Mouse (Mus musculus) embryo, embryonic 9.5 days (tissue): Measurements from ENCODE around the gene Mmp9.

Source experiments
- DNase-seq: peaks from one replicate; pipeline ENCODE4 v3.0.0-alpha.2; 2017; ENCODE audit errors: extremely low spot score

The Mmp9 gene

DNA sequence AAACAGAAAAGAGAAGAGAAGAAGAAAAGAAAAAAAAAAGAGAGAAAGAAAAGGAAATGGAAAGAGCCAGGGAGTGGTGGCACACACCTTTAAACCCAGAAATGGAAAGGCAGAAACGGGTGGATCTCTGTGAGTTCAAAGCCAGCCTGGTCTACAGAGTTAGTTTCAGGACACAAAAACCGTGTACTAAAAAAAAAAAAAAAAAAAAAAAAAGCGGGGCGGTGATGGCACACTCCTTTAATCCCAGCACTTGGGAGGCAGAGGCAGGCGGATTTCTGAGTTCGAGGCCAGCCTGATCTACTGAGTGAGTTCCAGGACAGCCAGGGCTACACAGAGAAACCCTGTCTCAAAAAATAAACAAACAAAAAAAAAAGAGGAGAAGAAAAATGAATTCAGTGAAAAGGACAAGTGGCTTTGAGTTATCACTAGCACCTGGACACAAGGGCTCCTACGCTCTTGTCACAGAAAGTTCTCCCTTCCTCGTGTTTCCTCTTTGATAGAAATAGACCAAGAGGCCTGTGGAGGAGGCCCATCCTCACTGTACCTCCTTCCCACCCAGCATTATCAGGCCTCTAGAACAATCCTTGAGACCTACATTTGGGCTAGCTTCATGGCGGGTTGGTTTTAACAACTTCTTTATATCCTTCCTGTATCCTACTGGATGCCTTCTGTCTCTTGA lies 27.7 kb upstream of the Mmp9 start:
- DNase-seq: no peak

DNA sequence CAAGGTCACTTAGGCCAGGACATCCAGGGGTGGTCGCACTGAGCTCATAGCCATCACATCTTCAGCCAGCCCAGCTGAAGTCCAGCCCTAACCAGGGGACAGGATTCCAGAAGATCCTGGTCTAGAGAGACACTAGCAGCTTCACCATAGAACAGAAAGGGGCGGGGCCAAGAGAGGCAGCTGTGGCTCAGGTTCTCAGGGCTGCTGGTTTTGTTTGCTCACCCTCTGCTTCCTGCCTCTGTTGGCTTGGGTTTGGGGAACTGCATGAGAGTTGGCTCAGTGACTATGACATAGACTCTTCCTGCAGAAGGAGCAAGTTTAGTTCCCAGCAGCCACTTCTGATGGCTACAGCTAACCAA lies 27.2 kb upstream of the Mmp9 start:
- no peak for DNase-seq

DNA sequence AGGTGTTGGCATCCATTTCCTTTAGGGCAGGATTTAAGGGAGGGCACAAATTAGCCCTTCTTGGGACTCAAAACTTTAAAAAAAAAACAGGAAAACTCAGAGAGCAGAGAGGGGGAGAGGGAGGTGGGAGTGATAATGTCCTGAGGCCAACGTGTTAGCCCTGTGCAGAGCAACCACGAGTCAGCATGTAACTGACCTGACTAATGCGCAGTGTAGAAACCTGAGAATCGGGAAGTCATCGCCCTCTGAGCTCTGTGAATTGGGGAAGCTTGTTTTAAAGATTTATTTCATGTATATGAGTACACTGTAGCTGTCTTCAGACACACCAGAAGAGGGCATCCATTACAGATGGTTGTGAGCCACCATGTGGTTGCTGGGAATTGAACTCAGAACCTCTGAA lies 23.8 kb upstream of the Mmp9 start:
- no peak for DNase-seq

DNA sequence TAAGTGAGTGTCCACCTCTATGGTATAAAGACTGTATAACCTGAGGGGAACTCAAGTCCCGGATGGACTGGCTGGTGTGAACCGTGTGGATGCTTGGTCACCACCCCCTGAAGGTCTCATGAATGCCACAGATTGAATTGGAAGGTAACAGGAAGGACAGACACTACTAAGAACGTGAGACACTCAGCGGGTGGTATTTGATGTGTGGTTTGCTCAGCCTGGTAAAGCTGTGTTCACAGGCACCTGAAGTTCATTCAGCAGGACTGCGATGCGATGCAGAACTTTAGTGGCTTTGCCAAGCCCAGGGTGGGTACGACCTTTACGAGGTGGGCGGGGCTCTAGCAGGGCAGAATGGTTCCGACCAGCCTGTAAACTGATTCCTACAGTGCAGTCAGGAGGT lies 23.2 kb upstream of the Mmp9 start:
- DNase-seq: no peak

DNA sequence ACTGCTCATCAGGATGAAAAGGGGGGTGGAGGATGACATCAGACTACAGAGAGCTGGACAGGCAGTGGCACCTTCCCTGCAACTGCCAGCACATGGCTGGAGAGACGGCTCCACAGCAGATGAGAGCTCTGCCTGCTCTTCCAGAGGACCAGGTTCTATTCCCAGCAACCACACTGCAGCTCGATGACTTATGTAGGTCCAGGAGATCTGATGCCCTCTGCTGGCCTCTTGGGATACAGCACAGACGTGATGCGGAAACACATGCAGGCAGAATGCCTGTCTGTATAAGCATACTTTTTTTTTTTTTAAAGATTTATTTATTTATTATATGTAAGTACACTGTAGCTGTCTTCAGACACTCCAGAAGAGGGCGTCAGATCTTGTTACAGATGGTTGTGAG lies 22.3 kb upstream of the Mmp9 start:
- peak; percentile 30 for DNase-seq

DNA sequence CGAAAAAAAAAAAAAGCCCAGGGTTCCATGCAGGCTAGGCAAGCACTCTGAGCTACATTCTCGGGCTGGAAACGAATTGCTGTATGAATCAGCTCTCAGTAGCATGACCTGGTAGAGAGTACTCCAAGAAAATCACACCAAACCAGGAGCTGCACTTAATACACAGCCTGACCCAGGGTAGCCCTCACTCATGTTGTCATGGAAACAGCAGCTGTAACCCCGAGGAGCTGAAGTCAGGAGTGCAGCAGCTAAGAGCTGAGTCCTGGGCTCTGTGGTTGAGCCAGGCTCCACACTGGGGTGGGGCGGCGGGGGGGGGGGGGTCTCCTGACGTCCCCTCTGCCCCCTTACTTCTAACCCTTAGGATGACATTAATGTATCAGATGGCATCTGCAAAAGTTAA lies 18.6 kb upstream of the Mmp9 start:
- DNase-seq: no peak

DNA sequence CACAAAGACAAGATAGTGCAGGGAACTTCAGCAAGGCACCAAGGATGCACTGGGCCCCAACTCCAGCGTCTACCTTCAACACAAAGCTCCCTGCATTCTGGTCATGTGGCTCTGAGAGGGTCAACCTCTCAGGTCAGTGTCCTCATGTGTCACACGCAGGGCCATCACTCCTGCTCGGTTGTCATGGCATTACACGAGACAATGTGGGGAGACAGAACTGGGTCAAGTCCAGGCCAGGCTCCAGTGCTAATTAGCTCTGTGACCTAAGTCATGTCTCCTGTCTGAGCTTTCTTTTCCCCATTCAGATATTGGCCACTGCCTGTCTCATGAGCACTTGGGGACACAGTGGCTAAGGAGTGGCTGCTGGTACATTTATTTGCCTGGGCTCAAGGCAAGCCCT lies 17.3 kb upstream of the Mmp9 start:
- no peak for DNase-seq

DNA sequence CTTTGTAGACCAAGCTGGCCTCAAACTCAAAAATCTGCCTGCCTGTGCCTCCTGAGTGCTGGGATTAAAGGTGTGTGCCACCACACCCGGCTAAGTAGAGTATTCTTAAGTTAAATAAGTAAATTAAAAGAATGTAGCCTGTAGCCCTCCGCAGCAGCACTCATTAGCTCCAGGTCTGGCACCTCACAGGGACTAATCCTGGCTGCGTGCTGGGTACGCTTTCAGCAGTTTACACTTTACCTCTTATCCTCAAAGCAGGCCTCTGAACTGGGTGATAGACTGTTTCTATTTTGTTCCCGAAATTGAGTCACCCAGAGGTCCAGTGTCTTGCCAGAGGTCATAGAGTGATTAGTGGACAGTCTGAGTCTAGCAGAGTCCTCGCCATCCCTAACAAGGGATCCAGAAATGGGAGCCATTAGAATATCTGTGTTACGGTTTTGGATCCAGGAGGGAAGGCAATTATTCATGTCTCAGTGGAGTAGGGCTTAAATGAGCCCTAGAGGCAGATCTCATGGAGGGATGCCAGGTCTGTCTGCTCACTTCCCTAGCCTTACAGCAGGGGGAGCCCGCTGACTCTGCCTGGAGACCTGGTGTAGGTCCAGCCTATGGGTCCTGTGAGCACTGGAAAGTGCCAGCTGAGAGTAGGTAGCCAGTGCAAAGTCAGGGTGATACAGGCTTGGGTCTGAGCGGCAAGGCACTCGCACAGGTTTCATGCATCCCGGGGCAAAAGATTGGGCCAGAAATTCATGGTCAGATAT lies 16.3 kb upstream of the Mmp9 start:
- peak; percentile 70 for DNase-seq

DNA sequence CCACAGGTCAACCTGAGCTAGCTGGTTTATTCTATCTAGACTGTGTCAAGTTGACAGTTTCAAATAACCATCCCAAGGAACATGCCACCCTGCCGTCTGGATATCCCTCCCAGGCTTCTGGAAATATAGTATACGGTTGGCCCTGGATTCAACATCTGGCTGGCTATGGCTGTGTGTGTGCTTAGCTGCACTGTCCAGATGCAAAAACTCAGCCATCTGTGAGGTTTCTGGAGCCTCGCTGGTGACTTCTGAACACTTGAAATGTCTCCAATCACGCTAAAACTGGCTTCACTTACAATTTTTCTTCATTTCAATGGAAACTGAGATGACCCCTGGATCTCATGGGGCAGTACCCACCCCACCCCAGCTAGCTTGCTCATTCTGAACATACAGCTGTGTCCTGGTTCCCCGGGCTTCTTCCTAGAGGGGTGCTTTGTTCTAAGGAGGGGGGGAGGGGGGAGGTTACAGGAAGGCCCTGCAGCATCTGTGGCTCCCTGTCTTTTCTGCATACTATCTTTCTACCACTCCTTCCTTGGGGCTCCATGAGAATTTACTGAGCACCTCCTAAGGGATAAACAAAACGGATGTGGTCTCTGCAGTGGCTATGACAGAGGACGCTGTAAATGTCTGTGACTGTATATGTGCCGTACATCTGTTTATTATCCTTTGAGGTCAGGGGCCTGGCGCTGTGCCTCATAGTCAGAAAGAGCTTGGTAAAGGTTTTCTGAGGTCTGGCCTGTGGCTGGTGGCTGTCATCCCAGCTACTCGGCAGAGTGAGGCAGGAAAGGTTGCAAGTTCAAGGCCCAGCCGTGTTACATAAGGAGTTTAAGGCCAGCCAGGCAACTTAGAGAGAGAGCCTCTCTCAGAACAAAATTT lies 9.6 kb upstream of the Mmp9 start:
- no peak for DNase-seq

DNA sequence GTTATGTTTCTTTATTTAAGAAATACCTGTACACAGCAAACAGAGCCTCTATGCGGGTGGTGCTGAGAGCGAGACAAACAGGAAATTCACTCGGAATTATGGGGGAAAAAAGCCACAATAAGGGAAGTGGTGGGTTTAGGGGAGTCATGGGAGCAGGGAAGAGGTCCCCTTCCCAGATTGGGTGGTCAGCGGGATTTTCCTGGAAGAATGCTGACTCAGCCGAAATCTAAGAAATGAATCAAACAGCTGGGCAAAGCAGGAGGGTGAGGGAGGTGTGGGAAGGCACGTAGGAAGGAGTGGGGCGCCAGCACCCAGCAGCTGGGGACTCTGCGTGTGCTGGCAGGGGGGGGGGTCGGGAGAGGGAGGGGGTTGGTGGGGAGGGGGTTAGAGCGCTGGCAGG lies 7.0 kb upstream of the Mmp9 start:
- no peak for DNase-seq

DNA sequence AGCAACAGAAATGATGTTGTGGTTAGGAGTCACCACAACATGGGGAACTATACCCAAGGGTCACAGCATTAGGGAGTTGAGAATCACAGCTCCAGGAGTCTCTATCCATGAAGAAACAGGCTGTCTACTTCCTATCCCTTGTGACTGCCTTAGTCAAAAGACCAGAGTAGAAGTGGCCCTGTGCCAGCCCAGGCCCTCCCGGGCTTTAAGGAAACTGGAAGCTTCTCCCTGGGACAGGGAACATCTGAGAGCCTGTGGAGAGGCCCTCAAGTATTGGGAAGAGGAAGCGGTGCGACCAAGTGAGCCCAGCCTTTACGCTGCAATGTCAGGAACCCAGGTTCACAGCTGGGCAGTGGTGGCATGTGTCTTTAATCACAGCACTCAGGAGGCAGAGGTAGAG lies 4.6 kb upstream of the Mmp9 start:
- DNase-seq: no peak

DNA sequence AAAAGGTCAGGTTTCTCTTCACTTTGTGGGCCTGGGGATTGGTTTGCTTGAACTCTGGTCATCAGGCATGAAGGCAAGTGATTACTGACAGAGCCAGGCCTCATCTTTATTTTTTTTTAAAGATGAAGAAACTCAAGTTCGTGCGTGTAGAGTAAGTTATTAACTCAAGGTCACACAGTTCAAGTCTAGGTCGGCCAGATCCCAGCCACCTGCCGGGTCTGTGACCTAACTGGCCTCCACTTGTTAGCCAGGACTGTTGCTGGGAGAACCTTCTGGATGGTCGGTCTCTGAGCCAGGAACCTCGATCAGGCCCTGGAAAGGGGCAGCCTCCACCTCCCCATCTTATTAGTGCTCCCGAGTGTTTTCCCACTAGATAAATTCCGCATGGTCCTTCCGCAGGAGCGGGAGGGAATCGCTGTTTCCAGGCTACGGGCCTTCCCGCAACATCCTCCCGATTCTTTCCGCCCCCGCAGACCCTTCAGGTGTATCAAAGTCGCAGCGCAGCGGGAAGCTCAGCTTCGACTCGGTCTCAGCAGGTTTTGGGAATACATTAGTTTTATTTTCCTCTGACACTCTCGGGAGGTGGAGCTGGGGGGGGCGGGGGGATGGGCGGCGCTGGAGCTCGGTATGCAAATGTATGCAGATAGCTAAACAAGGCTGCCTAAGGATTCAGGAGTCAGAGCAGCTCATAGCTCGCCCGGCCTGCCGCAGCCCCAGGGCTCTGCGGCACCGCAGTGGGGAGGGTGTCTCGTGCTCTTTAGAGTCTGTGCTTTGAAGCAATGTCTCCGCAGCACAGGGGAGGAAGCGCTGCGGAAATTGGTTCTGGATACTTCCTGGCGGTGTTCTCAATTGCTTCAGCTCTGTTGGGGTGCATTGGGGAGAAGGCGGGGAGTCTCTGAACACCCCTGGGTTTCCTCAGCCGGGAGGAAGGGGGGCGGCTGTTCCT lies 2.2 kb upstream of the Mmp9 start:
- peak; percentile 51 for DNase-seq

DNA sequence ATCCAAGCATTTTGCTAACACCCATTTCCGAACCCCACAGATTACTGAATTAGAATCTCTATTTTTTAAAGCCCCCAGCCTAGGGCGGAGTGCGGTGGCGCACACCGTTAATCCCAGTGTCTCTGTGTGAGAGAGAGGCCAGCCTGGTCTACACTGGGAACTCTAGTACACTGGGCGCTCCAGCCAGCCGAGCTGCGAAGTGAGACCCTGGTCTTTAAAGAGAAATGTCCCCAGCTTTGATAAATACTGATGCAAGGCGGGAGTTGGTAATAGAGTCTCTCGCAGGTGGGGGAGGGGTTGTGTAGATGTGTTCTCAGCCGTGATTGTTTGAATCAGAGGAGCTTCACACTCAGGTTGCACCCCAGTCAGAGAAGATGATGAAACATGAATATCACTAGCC lies 1.5 kb upstream of the Mmp9 start:
- peak; percentile 15 for DNase-seq

DNA sequence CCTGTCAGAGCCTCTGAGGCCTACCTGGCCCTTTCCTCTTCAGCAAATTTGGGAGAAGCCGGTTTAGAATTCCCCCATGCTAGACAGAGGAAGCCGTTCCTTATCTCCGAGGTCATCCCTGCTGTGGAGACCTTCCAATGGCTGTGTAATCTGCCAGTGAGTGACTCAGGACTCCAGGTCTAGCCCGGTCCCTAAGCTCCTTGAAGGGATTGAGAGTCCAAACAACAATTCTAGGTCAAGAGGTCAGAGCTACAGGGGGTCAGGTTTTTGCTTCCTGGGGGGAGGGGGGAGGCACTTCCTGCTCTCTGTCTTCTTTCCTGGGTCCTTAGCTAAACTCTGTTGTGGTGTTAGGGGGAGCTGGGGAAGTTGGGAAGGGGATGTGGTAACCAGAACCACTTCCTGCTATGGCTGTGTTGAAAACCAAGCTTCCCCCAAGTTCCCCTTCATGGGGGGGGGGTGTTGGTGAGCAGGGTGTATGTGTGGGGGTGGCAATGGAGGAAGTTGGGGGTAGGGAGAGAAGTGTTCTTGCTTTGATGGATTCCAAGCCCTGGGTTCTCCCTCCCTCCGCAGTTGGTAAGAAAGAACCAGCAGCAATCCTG lies 2.2 kb downstream of the Mmp9 start:
- no peak for DNase-seq

DNA sequence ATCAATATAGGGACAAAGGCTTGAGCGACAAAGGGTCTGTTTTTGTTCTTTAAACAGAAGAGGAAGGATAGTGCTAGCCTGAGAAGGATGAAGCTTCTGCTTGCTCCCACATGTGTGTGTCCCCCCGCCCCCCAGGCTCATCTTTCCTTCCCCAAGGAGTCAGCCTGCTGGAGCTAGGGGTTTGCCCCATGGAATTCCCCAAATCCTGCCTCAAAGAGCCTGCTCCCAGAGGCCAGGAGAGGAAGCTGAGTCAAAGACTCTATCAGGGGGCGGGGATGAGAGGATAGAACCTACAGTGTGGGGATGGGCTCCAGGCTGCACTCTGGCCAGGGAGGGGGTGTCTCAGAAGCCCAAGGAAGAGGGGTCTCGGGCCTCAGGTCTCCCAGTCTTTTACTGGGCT lies 6.9 kb downstream of the Mmp9 start:
- DNase-seq: no peak

DNA sequence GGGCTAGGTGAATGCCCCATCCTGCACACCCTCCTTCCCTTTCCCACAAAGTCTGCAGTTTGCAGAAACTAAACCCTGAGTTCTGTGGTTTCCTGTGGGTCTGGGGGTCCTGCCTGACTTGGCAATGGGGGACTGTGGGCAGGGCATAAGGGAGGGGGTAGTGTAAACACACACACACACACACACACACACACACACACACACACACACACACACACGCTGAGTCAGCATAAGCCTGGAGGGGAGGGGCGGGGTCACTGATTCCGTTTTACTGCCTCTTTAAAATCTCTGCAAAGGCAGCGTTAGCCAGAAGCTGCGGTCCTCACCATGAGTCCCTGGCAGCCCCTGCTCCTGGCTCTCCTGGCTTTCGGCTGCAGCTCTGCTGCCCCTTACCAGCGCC lies 7.3 kb downstream of the Mmp9 start:
- no peak for DNase-seq

DNA sequence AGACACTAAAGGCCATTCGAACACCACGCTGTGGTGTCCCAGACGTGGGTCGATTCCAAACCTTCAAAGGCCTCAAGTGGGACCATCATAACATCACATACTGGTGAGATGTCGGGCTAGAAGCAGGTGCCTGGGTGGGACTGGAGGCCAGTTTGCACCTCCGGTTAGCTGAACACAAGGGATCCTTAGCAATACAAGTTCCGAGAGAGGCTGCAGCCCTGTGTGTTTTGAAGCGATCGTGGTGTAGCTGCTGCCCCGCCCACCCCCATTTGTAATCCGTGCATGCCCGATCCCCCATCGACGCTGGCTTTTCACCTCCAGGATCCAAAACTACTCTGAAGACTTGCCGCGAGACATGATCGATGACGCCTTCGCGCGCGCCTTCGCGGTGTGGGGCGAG lies 8.4 kb downstream of the Mmp9 start:
- no peak for DNase-seq

DNA sequence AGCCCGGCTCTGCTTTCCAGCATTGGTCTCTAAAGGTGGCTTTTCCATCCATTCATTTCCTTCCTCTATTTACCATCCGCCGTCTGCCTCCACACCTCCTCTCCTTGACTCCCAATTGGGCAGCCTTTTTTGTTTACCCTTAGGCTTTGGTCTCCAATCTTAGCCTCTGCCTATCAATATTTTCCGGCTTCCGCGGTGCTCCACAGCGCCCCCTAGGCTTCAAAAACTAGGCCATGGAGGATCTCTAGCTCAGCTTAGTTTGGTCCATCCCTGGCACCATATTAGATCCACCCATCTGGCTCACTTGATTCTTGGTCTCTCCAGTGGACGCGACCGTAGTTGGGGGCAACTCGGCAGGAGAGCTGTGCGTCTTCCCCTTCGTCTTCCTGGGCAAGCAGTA lies 9.9 kb downstream of the Mmp9 start:
- peak; percentile 40 for DNase-seq

DNA sequence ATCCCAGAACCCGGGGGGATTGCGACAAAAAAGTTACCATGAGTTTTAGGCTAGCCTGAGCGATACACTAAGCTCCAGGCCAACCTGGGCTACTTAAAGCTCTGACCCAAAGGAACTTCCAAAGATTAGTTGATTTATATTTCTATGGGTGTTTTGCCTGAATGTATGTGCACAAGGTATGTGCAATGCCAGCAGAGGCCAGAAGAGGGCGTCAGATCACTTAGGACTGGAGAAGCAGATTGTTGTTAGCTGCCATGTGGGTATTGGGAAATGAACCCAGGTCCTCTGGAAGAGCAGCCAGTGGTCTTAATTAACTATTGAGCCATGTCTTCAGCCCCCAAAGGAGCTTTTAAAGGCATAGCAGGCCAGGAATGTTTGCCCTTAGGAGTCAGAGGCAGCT lies 11.2 kb downstream of the Mmp9 start:
- no peak for DNase-seq

DNA sequence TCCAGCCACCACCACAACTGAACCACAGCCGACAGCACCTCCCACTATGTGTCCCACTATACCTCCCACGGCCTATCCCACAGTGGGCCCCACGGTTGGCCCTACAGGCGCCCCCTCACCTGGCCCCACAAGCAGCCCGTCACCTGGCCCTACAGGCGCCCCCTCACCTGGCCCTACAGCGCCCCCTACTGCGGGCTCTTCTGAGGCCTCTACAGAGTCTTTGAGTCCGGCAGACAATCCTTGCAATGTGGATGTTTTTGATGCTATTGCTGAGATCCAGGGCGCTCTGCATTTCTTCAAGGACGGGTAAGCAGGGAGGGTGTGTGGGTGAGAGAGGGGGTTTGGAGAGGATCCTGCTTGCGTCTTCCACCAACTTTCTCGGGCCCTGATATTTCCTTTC lies 11.9 kb downstream of the Mmp9 start:
- DNase-seq: no peak

DNA sequence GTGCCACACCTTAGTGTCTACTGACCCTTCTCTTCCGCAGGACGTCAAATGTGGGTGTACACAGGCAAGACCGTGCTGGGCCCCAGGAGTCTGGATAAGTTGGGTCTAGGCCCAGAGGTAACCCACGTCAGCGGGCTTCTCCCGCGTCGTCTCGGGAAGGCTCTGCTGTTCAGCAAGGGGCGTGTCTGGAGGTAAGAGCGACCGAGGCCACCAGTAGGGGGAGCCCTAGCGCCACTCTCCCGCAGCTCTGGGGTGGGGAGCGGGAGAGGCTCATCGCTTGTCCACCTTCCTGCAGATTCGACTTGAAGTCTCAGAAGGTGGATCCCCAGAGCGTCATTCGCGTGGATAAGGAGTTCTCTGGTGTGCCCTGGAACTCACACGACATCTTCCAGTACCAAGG lies 12.6 kb downstream of the Mmp9 start:
- DNase-seq: peak; percentile 89
